Mouse (Mus musculus) liver, adult 2 months (tissue): ENCODE results near the gene 2300002M23Rik. TPM values are rescaled to one million over a fixed set of nuclear protein-coding genes. Genes with fewer than 3 reads are reported as not detected.

Source experiments
- DNase-seq: peaks from one replicate; pipeline ENCODE4 v3.0.0-alpha.2; 2011; ENCODE audit warnings: low read depth, low spot score; ENCODE audit errors: extremely low read depth
- H3K27ac ChIP-seq: fragments of 200-500 bp; replicated peaks from 2 replicates; pipeline ENCODE4 v1.5.1; 2012; ENCODE audit warnings: low read depth, mild to moderate bottlenecking, control low read depth, inconsistent platforms, low read length; ENCODE audit not compliant: insufficient read depth
- H3K27me3 ChIP-seq: fragments of 200-500 bp; 2 replicates; pipeline ENCODE4 v1.6.1; 2012; ENCODE audit warnings: mild to moderate bottlenecking, moderate library complexity, low read length, inconsistent platforms; ENCODE audit not compliant: control insufficient read depth, insufficient read depth
- H3K36me3 ChIP-seq: fragments of 200-500 bp; 2 replicates; pipeline ENCODE4 v1.6.1; 2012; ENCODE audit warnings: low read length, inconsistent platforms; ENCODE audit not compliant: control insufficient read depth, insufficient read depth
- H3K4me1 ChIP-seq: fragments of 200-500 bp; 2 replicates; pipeline ENCODE4 v1.6.1; 2011; ENCODE audit warnings: low read length; ENCODE audit not compliant: control insufficient read depth, insufficient read depth
- H3K4me3 ChIP-seq: fragments of 200-500 bp; 2 replicates; pipeline ENCODE4 v1.5.1; 2011; ENCODE audit warnings: low read depth, mild to moderate bottlenecking, control low read depth, low read length, moderate library complexity; ENCODE audit not compliant: insufficient read depth
- H3K79me2 ChIP-seq: fragments of 200-500 bp; 2 replicates; pipeline ENCODE4 v1.6.1; 2012; ENCODE audit warnings: inconsistent platforms, mild to moderate bottlenecking, low read length, moderate library complexity; ENCODE audit not compliant: control insufficient read depth, insufficient read depth
- H3K9ac ChIP-seq: fragments of 200-500 bp; 2 replicates; pipeline ENCODE4 v1.6.1; 2012; ENCODE audit warnings: low read depth, mild to moderate bottlenecking, control low read depth, inconsistent platforms, low read length
- CTCF ChIP-seq: fragments of 200-500 bp; IDR thresholded peaks from 2 replicates; pipeline ENCODE4 v1.5.1; 2011; ENCODE audit warnings: low read depth, low read length, control low read depth
- POLR2A ChIP-seq: fragments of 200-500 bp; IDR thresholded peaks from 2 replicates; pipeline ENCODE4 v1.6.1; 2011; ENCODE audit warnings: low read length, control low read depth; ENCODE audit not compliant: insufficient read depth; ENCODE audit errors: extremely low read depth
- WGBS: fragments of 180-500 bp; shearing (Covaris S2); methylation state at CpG from one replicate; pipeline ENCODE4 v1.1.7; 2018; 5-methylcytosine and 5-hydroxymethylcytosine counted together
- polyA plus RNA-seq: library from polyadenylated mRNA; depleted of rRNA; stranded (reverse); fragments of >200 nt; gene quantifications from 2 replicates; pipeline ENCODE4 v1.2.3, GENCODE M21; 2012
- total RNA-seq: library from RNA; depleted of rRNA; stranded (reverse); fragments of >200 nt; gene quantifications from 2 replicates; pipeline ENCODE4 v1.2.3, GENCODE M21; 2014

Gene 2300002M23Rik
- total and polyA plus RNA-seq, 2 experiments = not detected

GRCm38 (mm10) chr17:35591219-35591578 lies 23.9 kb downstream of the 2300002M23Rik start:
- WGBS = 89% methylated on average over 7 of the region's 7 CpGs
- Histone ChIP-seq H3K36me3 (no peaks in the 10 kb centered on the region), H3K9ac (no peak overlapping the region), H3K4me1 (no peaks in the 10 kb centered on the region), H3K27ac (no peak overlapping the region), H3K79me2 (no peaks in the 10 kb centered on the region), H3K27me3 (no peaks in the 10 kb centered on the region), H3K4me3 (no peak overlapping the region)
- DNase-seq = no peak
- TF ChIP-seq POLR2A = no peak
- no peak for TF ChIP-seq CTCF

GRCm38 (mm10) chr17:35591731-35592130 lies 24.5 kb downstream of the 2300002M23Rik start:
- no peak overlapping the region for H3K4me3 ChIP-seq
- DNase-seq = no peak
- TF ChIP-seq POLR2A (no peak), CTCF (no peak)
- H3K27me3 ChIP-seq = no peaks in the 10 kb centered on the region
- WGBS = 86% methylated on average over 15 of the region's 15 CpGs
- H3K4me1 ChIP-seq = no peaks in the 10 kb centered on the region
- H3K27ac ChIP-seq = no peak overlapping the region
- no peaks in the 10 kb centered on the region for H3K79me2 ChIP-seq
- no peak overlapping the region for H3K9ac ChIP-seq
- H3K36me3 ChIP-seq = no peaks in the 10 kb centered on the region

GRCm38 (mm10) chr17:35592131-35592530 lies 24.9 kb downstream of the 2300002M23Rik start:
- no peak overlapping the region for H3K27ac ChIP-seq
- no peaks in the 10 kb centered on the region for H3K79me2 ChIP-seq
- no peaks in the 10 kb centered on the region for H3K4me1 ChIP-seq
- no peak overlapping the region for H3K4me3 ChIP-seq
- H3K27me3 ChIP-seq = no peaks in the 10 kb centered on the region
- no peak for DNase-seq
- TF ChIP-seq POLR2A (no peak), CTCF (no peak)
- H3K9ac ChIP-seq = no peak overlapping the region
- no peaks in the 10 kb centered on the region for H3K36me3 ChIP-seq
- WGBS = 82% methylated on average over 9 of the region's 9 CpGs

- Histone ChIP-seq H3K4me3 (no peak overlapping the region), H3K27me3 (no peaks in the 10 kb centered on the region), H3K4me1 (no peaks in the 10 kb centered on the region), H3K79me2 (no peaks in the 10 kb centered on the region), H3K36me3 (no peaks in the 10 kb centered on the region), H3K9ac (no peak overlapping the region), H3K27ac (no peak overlapping the region)
- 35% methylated on average over 4 of the region's 4 CpGs for WGBS
- DNase-seq = no peak
- TF ChIP-seq POLR2A (no peak), CTCF (no peak)
These were observed 26.5 kb downstream of the 2300002M23Rik start for GRCm38 (mm10) chr17:35593786-35594185.

- no peaks in the 10 kb centered on the region for H3K79me2 ChIP-seq
- no peaks in the 10 kb centered on the region for H3K36me3 ChIP-seq
- no peaks in the 10 kb centered on the region for H3K4me1 ChIP-seq
- 77% methylated on average over 7 of the region's 7 CpGs for WGBS
- no peaks in the 10 kb centered on the region for H3K27me3 ChIP-seq
- TF ChIP-seq POLR2A = no peak
- no peak for TF ChIP-seq CTCF
- no peak overlapping the region for H3K9ac ChIP-seq
- no peak for DNase-seq
- no peak overlapping the region for H3K4me3 ChIP-seq
- no peak overlapping the region for H3K27ac ChIP-seq
These were observed 27.2 kb downstream of the 2300002M23Rik start for GRCm38 (mm10) chr17:35594456-35594855.

GRCm38 (mm10) chr17:35597399-35597798 lies 30.1 kb downstream of the 2300002M23Rik start:
- Histone ChIP-seq H3K27ac (no peak overlapping the region), H3K9ac (no peak overlapping the region), H3K27me3 (no peaks in the 10 kb centered on the region), H3K4me3 (no peak overlapping the region), H3K79me2 (no peaks in the 10 kb centered on the region), H3K36me3 (no peaks in the 10 kb centered on the region), H3K4me1 (no peaks in the 10 kb centered on the region)
- TF ChIP-seq POLR2A (no peak), CTCF (no peak)
- no peak for DNase-seq
- WGBS = 94% methylated on average over 3 of the region's 3 CpGs
